Mouse (Mus musculus) hindbrain, embryonic 12.5 days (tissue): ENCODE measurements at regions not wholly inside any gene's neighbourhood (a gene's known extent, or its start where the extent isn't known, plus 50 kb on each side); places are given as distances from the start of the nearest gene placed in this dataset.

Source experiments
- ATAC-seq: fragments of 200-750 bp; cut with Nextera tagmentation; 2 replicates; pipeline ENCODE4 v1.8.0; 2017; ENCODE audit warnings: moderate TSS enrichment; ENCODE audit not compliant: low FRiP score
- H3K27ac ChIP-seq: fragments of 300-500 bp; sonication (generic); 2 replicates; pipeline ENCODE4 v1.5.1; 2016; ENCODE audit warnings: mild to moderate bottlenecking
- H3K27me3 ChIP-seq: fragments of 300-500 bp; sonication (generic); 2 replicates; pipeline ENCODE4 v1.6.1; 2016; ENCODE audit warnings: mild to moderate bottlenecking
- H3K36me3 ChIP-seq: fragments of 300-500 bp; sonication (generic); 2 replicates; pipeline ENCODE4 v1.6.1; 2016; ENCODE audit warnings: mild to moderate bottlenecking
- H3K4me1 ChIP-seq: fragments of 300-500 bp; sonication (generic); 2 replicates; pipeline ENCODE4 v1.6.1; 2016
- H3K4me2 ChIP-seq: fragments of 300-500 bp; sonication (generic); replicated peaks from 2 replicates; pipeline ENCODE4 v1.6.1; 2016; ENCODE audit warnings: mild to moderate bottlenecking
- H3K4me3 ChIP-seq: fragments of 300-500 bp; sonication (generic); 2 replicates; pipeline ENCODE4 v1.5.1; 2016; ENCODE audit warnings: mild to moderate bottlenecking
- H3K9ac ChIP-seq: fragments of 300-500 bp; sonication (generic); 2 replicates; pipeline ENCODE4 v1.6.1; 2016; ENCODE audit warnings: mild to moderate bottlenecking, moderate library complexity
- H3K9me3 ChIP-seq: fragments of 300-500 bp; sonication (generic); replicated peaks from 2 replicates; pipeline ENCODE4 v1.6.1; 2016; ENCODE audit warnings: mild to moderate bottlenecking
- WGBS: fragments of 180-500 bp; shearing (Covaris S2); methylation state at CpG from one replicate; pipeline ENCODE4 v1.1.7; 2016; 5-methylcytosine and 5-hydroxymethylcytosine counted together

GRCm38 (mm10) chr9:62624562-62625044 is 53.0 kb upstream of the Itga11 start:
- WGBS = 81% methylated on average over 8 of the region's 8 CpGs

GRCm38 (mm10) chr9:62627071-62628000 is 50.3 kb upstream of the Itga11 start:
- Histone ChIP-seq H3K9me3 (no peaks in the 10 kb centered on the region), H3K9ac (no peak overlapping the region), H3K27me3 (no peaks in the 10 kb centered on the region), H3K4me1 (no peaks in the 10 kb centered on the region), H3K27ac (no peak overlapping the region), H3K36me3 (no peaks in the 10 kb centered on the region), H3K4me2 (no peak overlapping the region), H3K4me3 (no peak overlapping the region)
- no peak for ATAC-seq
- 64% methylated on average over 6 of the region's 6 CpGs for WGBS

More at GRCm38 (mm10) chr9:62624562-62625044, 53.0 kb upstream of the Itga11 start:
- Histone ChIP-seq H3K9me3 (no peaks in the 10 kb centered on the region), H3K27ac (no peak overlapping the region), H3K36me3 (no peaks in the 10 kb centered on the region), H3K9ac (no peak overlapping the region), H3K4me2 (no peak overlapping the region), H3K4me1 (no peaks in the 10 kb centered on the region), H3K4me3 (no peak overlapping the region), H3K27me3 (no peaks in the 10 kb centered on the region)
- ATAC-seq = no peak
